Mouse (Mus musculus) cerebellum, postnatal 10 days (tissue): ENCODE measurements around the gene Sh3rf3.
"Not testable (repeated sequence)": the region's sequence is repeated elsewhere in the genome, so short reads cannot be mapped to it uniquely, and the experiment has no call there.

Experiments used
- DNase-seq, 2 experiments: peaks; one replicate each; pipeline ENCODE4 v3.0.0; 2021; ENCODE audit warnings: mixed read lengths in 2 of 2

Sh3rf3 gene

DNA sequence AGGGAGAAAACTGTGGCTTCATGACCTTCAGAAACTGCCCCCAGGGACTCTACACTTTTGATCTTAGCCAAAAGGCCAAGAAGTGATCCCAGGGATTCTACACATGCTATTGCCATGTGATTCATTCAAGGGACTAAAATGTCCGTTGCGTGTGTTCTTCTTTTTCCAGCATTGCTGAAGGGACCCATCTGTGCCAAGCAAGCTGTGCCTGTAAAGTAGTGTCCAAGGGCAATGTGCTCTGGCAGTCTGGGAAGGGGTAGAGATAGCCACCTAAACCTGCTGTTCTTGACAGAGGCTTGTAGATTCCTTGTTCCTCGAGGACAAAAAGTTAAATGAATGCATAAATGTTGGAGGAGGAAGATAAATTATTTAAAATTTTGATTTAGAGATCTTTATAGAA, 178.5 kb downstream of the Sh3rf3 start:
- peak; percentile 51 to 65 for DNase-seq

DNA sequence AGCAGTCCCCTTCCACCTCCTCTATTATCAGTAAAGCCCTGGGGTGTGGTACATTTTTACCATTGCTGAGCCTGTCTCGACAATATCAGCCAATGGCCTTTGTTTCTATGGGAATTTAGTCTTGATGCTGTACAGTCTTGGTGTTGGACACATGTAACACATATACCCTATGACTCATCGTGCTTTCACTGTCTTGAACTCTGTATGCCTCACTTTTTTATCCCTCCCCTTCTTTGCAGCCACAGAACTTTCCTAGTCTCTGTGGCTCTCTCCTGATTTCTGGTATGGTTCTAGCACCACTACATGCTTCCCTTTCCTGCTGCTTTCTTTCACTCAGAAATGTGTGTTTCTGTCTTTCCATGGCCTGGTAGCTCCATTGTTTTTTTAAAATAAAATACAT, 181.6 kb downstream of the Sh3rf3 start:
- DNase-seq, result no peak

GRCm38 (mm10) chr10:58995132-58995531, 182.0 kb downstream of the Sh3rf3 start:
- no peak for DNase-seq

GRCm38 (mm10) chr10:59002361-59002760, 189.2 kb downstream of the Sh3rf3 start:
- no peak for DNase-seq

- DNase-seq, result no peak
These were observed 198.3 kb downstream of the Sh3rf3 start for GRCm38 (mm10) chr10:59011415-59011814.

DNA sequence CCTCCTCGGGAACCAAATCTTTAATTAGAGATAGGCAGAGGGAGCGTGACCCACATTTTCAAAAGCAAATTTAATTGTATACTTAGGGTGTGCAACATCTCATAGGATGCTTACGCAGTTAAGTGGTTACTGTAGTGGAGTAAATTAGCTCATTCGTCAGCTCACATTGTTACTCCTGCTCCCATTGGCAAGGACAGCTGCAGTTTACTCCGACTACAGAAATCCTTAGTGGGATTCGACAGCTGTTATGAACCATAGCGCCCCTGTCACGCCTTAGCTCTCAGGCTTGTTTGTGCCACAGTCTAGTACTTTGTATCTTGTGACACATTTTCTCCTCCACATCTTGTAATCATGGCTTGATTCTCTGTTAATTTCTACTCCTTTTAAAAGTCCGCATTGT, 200.5 kb downstream of the Sh3rf3 start:
- DNase-seq, result no peak

- DNase-seq, result peak in 1 of 2 experiments; percentile 26
These were observed 206.3 kb downstream of the Sh3rf3 start for GRCm38 (mm10) chr10:59019302-59019973.

DNA sequence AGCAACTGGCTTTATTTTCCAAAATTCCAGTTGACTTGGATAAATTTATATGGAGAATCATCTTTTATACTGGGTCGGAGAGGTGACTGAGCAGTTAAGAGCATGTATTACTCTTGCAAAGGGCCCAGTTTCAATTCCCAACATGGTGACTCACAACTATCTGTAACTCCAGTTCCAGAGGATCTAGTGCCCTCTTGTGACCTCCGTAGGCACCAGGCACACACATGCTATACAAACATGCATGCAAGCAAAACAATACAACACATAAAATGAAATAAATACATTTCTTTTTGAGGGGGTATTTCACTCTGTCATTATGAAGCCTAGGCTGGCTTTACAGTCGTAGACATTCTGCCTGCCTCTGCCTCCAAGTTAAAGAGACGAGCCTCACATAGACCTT, 237.3 kb downstream of the Sh3rf3 start:
- DNase-seq, result no peak

DNA sequence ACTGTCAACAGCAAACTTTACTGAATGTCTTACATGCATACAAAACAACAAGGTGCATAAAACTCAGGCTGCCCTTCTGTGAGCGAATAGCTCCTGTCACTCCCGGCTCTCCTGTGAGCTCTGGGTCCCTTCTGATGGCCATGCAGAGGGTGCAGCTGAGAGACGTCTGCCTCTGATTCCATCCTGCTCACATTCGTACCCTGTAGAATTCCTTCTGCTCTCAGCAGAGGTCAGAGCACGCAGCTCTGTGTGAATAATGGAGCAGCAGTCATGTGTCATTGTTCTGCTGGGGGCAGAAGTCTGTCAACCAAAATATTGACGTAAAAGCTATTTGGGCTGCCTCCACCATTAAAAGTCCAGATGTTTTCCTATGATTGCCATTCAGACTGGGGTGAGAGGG, 243.1 kb downstream of the Sh3rf3 start:
- DNase-seq, result no peak

DNA sequence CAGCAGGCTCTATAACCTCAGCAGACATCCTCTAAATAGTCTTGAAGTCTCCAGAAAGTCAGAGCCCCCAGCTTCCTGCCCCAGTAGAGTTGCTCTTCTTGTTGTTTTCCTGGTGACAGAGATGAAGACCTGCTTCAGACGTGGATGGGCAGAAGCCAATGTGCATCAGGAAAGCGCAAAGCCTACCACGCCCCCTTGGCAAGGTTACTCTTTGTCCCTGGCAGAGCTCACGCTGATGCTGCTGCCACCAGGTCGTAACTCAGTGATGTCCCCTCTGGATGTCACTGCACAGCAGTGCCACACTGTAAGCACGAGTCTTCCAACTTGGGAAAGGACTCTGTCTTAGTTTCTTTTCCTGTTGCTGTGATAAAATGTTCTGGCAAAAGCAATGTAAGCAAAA, 253.6 kb downstream of the Sh3rf3 start:
- DNase-seq, result peak; percentile 45 to 53

GRCm38 (mm10) chr10:59072827-59073226, 259.7 kb downstream of the Sh3rf3 start:
- peak in 1 of 2 experiments; percentile 24 for DNase-seq

GRCm38 (mm10) chr10:59076681-59077080, 263.5 kb downstream of the Sh3rf3 start:
- DNase-seq, result no peak

- DNase-seq, result peak; percentile 82 to 85
These were observed 264.8 kb downstream of the Sh3rf3 start for GRCm38 (mm10) chr10:59077909-59078308.

DNA sequence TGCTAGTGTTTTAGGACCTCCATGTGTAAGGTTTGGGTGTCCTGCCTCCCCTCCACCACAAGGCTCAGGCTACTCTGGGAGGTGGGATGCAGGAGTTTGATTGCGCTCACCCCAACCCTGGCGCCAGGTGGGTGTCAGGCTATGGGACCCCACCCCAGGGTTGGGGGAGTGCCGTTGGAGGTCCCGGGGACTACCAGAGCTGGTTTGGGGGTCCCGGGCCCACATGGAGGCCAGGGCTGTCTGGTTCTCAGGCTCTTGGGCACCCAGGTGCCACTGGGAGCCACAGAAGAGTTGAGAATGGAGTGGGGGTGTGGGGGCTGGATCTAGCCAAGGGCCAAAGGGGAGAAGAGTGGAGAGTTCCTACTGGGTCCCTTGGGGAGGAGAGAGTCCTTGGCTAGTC, 272.4 kb downstream of the Sh3rf3 start:
- no peak for DNase-seq

GRCm38 (mm10) chr10:59086578-59086977, 273.4 kb downstream of the Sh3rf3 start:
- no peak for DNase-seq

DNA sequence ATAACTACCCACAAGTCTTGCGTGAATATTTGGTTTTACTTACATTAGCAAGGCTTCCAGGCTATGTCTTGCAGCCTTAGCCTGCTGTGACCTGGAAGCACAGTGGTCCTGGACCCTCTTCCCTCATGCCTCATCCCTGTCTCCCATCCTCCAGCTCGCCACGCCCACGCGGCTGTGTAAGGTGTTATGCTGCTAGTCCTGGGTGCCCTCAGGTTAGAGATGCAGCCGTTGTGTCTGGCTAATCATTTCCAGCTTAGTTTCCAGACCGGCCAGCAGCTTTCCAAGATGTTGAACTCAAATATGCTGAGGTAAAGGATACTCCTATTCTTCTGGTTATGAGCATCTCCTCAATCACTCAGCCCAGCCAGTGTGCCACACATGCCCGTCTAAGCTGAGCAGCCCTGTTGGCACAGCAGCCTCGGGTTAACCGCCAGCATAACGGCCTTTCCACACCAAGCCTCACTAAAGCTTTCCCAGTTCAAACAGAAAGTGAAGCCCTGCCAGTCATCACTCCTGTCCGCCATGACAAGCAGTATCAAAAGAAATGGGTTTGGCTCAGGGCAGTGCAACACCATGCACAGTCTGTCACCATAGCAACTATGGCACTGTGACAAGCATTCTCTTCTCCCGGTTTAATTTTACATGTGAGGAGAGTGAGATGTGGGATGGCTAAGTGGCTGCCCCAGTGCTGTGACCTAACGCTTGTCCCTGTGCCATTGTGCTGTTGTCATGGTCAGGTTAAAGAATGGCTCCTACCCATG, 276.9 kb downstream of the Sh3rf3 start:
- DNase-seq, result peak; percentile 89 to 91

GRCm38 (mm10) chr10:59090622-59090971, 277.4 kb downstream of the Sh3rf3 start:
- DNase-seq, result no peak

DNA sequence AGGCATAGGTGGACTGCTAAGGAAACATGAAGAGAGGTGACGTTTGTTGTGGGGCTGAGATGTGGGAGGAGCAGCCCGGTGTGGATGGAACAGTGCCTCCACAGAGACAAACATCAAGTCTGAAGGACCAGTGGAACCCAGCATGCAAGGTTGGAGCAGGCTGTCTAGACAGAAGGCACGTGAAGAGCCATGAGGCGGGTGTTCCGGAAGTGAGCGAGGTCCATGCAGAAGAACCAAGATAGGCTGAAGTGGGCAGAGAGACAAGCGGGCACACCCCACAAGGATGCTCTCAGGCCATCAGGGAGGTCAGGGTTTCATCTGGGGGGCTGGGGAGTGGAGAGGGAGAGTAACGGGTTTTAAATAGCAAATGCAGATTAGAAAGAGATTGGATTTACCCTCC, 278.4 kb downstream of the Sh3rf3 start:
- DNase-seq, result peak; percentile 51 to 53

DNA sequence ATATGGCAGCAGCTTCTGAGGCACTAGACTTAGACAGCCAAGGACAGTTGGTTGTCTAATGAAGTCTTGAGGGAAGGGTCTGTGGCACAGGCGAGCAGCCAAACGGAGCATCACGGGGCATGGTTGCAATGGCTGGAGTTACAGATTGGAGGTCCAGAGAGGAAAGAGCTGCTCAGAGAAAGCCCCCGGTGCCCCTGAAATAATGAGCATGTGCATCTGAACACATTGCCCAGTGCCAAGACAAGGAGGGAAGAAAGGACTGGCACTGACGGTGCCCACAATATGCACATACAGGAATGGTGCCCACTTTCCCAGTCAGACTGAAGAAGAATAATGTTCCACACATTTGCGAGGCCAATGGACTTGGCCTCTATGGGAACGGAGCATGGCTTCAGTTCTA, 278.8 kb downstream of the Sh3rf3 start:
- peak; percentile 82 to 92 for DNase-seq

DNA sequence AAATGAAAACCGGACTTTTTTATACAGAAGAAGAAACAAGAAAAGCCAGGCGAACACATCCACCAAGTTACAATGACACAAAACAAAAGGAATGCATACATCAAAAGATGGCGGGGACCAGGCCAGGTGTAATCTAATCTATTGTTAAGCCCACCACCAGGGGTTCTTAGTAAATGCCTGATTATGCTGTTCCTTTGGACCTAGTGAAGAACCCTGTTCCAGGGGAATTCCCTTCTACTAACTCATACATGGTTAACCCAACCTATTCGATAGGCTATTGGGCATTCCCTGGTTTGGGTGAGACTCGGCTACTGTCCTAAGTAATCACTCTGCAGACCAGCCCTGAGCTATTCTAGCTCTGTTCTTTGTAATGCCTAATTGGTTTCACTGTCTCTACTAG, 289.9 kb downstream of the Sh3rf3 start:
- not testable (repeated sequence) for DNase-seq

DNA sequence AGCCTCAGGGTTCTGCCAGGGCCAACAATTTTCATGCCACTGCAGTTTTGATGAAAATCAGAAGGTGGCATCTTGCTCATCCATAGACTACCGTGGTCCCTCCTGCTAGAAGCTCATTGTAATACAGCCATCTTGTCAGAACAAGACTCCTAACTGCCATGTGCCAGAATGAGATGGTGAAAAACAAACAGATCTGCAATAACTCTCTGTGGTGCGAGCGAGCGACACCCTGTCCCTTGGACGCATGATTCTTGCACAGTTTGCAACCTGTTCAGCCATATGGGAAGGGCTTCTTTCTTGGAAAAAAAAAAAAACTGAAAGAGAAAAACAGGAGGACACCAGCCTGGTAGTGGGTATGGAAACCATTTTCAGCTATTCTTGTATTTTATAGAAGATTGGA, 291.5 kb downstream of the Sh3rf3 start:
- DNase-seq, result peak in 1 of 2 experiments; percentile 13

DNA sequence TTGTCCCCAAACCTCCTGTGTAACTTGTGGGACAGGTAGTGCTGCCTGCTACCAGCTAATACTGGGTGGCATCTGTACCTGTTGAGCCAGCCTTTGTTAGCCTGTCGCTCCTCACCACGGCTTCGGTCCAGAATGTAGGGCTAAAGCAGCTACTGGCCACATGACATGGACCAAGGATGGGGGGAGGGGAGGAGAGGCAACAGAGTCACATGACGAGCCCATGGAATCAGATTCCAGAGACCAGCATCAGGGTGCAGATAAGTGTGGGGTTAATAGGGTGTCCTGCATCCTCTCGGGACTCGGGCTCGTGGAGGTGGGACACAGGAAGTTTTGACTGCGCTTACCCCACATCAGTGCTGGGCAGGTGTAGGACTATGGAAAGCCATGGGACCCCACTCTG, 292.7 kb downstream of the Sh3rf3 start:
- DNase-seq, result peak; percentile 48 to 50

DNA sequence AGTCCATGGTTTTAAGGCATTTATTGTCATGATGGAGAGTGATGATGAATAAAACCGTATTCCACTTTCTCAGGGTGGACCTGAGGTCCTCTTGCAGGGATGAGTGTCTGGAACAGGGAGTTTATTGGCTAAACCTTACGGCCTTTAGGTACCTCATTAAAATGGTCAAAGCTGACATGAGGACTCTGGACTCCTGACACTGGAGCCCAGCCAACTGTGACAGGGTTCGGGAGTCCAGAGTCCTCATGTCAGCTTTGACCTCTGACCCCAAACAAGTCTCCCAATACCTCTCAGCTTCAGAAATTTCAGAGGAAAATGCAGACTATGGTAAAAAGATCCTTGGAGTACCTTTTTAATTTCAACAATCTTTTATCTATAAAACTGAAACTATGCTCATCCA, 293.5 kb downstream of the Sh3rf3 start:
- peak; percentile 24 to 25 for DNase-seq

- peak; percentile 88 to 93 for DNase-seq
These were observed 295.9 kb downstream of the Sh3rf3 start for GRCm38 (mm10) chr10:59109015-59109414.

DNA sequence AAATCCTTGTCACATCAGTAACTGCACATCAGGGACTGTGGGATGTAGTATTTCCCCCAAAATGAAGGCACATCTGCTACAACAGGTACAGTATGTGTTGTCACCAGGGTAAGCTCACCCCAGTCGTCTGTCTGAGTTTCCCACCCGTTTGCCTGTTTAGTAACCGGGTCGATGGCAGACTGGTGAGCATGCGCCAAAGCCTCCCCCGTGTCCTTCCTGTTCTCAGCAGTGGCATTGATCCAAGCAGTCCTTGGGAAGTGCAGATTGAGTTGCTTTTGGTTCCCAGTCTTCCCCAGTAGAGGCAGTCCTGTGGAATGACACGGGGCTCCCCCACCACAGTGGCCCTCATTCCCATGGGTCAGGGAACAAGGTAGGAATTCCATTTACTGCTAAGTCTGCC, 297.2 kb downstream of the Sh3rf3 start:
- DNase-seq, result no peak
